Mouse (Mus musculus): ENCODE measurements around the gene Krt26.

Gene Krt26

GRCm38 (mm10) chr11:99284833-99285312 is 52.9 kb downstream of the Krt26 start, which contains the start of gene Krt24:
Krt24 (minus strand) TSS chr11:99285262.
- no peak for ATAC-seq (ENCODE audit: low TSS enrichment)

- ATAC-seq (ENCODE audit: low TSS enrichment) = no peak
These were observed 53.8 kb downstream of the Krt26 start for GRCm38 (mm10) chr11:99284011-99284410.

GRCm38 (mm10) chr11:99283334-99283733 is 54.4 kb downstream of the Krt26 start:
- no peak for ATAC-seq (ENCODE audit: low TSS enrichment)

DNA sequence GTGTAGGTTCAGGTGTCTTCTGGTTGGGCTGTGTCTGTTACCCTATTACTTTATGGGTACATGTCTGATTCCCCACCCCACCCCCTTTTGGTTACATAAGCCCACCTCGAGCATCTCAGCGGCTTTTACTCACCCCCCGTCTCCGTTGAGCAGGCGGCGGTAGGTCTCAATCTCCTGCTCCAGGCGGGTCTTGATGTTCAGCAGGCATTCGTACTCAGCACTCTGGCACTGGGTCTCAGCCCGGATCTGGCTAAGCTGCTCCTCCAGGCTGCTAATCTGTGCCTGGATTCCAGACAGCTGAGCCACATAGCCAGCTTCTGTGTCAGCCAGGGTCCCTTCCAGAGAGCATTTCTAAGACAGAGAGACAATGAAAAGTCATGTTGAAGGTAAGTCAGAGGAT is 56.6 kb downstream of the Krt26 start:
- no peak for ATAC-seq (ENCODE audit: low TSS enrichment)

DNA sequence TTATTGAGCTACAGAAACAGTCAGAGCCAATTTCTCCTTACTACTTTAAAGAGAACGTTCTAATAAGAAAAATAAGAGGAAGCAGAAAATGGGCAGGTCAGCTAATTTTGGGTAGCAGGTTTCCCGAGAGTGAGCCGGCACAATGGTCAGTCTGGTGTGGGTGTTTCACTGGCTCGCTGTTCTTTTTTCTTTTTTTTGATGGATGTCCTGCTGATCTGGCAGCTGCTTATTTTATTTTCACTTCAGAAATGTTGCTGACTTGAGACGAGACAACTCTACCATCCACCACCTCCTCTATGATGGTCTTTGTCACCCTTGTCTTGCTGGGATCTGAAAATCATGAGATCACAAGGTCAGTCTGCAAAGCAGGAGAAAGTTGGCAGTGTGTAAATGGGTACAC is 57.8 kb downstream of the Krt26 start:
- ATAC-seq (ENCODE audit: low TSS enrichment) = no peak

All from frontal cortex, adult (tissue).